Mouse (Mus musculus): Measurements from ENCODE around the gene Art2b. TPM values are rescaled to one million over a fixed set of nuclear protein-coding genes. Genes with fewer than 3 reads are reported as not detected.

The Art2b gene
- polyA plus RNA-seq, 1 experiment = not detected

- TF ChIP-seq E2F4 (IDR thresholded peaks at IDR 0.05; ENCODE audit: insufficient read depth) (no peak), MAX (IDR thresholded peaks at IDR 0.05; ENCODE audit: low read depth) (no peak), CEBPB (IDR thresholded peaks at IDR 0.05; ENCODE audit: insufficient read depth, poor library complexity, severe bottlenecking) (no peak), USF1 (IDR thresholded peaks at IDR 0.05; ENCODE audit: low read depth) (no peak)
Measured at GRCm38 (mm10) chr7:101535102-101535501, 50.3 kb downstream of the Art2b start.

GRCm38 (mm10) chr7:101534428-101534827, 51.0 kb downstream of the Art2b start:
- Histone ChIP-seq H3K4me3 (no peak overlapping the region), H3ac (ENCODE audit: control insufficient read depth, insufficient read length) (no peak overlapping the region), H3K27me3 (ENCODE audit: control insufficient read depth, insufficient read depth, insufficient read length) (peaks cover 6% of the 10 kb centered on the region), H3K36me3 (ENCODE audit: control insufficient read depth, insufficient read depth) (no peaks in the 10 kb centered on the region), H3K79me2 (ENCODE audit: control insufficient read depth, insufficient read depth) (no peaks in the 10 kb centered on the region), H3K4me2 (ENCODE audit: low read depth) (no peak overlapping the region)
- TF ChIP-seq CEBPB (IDR thresholded peaks at IDR 0.05; ENCODE audit: insufficient read depth, poor library complexity, severe bottlenecking) (no peak), POLR2A (IDR thresholded peaks at IDR 0.05; ENCODE audit: insufficient read length, low read depth) (no peak), TCF3 (IDR thresholded peaks at IDR 0.05; ENCODE audit: insufficient read length, low read depth) (no peak)

More at GRCm38 (mm10) chr7:101535102-101535501, 50.3 kb downstream of the Art2b start:
- peaks cover 6% of the 10 kb centered on the region for H3K27me3 ChIP-seq (ENCODE audit: control insufficient read depth, insufficient read depth, insufficient read length)
- no peak overlapping the region for H3ac ChIP-seq (ENCODE audit: control insufficient read depth, insufficient read length)
- no peak overlapping the region for H3K4me2 ChIP-seq (ENCODE audit: low read depth)
- no peaks in the 10 kb centered on the region for H3K36me3 ChIP-seq (ENCODE audit: control insufficient read depth, insufficient read depth)
- H3K79me2 ChIP-seq (ENCODE audit: control insufficient read depth, insufficient read depth) = no peaks in the 10 kb centered on the region
- no peak overlapping the region for H3K4me3 ChIP-seq

Other genes starting within 250 kb of the Art2b start
- gene Arap1, start 237.5 kb downstream of the Art2b start, polyA plus RNA-seq (2012; fragmentation: generic; extraction: Trizol) = 24.7 TPM
- 0.55 TPM for gene Gm45837, start 174.7 kb downstream of the Art2b start, polyA plus RNA-seq (2012; fragmentation: generic; extraction: Trizol)
- gene Pde2a, start 163.9 kb downstream of the Art2b start, polyA plus RNA-seq (2012; fragmentation: generic; extraction: Trizol) = 49.3 TPM
- gene Clpb, start 78.0 kb upstream of the Art2b start, polyA plus RNA-seq (2012; fragmentation: generic; extraction: Trizol) = 114 TPM
- 0.02 TPM for gene Phox2a, start 232.7 kb upstream of the Art2b start, polyA plus RNA-seq (2012; fragmentation: generic; extraction: Trizol)